Mouse (Mus musculus) E14TG2a.4 (cell line): ENCODE data around the gene Apool.

ENCODE experiments used
- H3K27me3 ChIP-seq: 2 replicates; pipeline ENCODE4 v1.6.1; 2014; ENCODE audit warnings: low read length, control low read depth; ENCODE audit not compliant: insufficient read depth
- H3K36me3 ChIP-seq: 2 replicates; pipeline ENCODE4 v1.6.1; 2014; ENCODE audit warnings: low read length, control low read depth; ENCODE audit not compliant: insufficient read depth
- H3K4me1 ChIP-seq: replicated peaks from 2 replicates; pipeline ENCODE4 v1.6.1; 2014; ENCODE audit warnings: low read depth, low read length, control low read depth
- H3K4me3 ChIP-seq: replicated peaks from 2 replicates; pipeline ENCODE4 v1.5.1; 2014; ENCODE audit warnings: mild to moderate bottlenecking, low read length
- H3K9me3 ChIP-seq: 2 replicates; pipeline ENCODE4 v1.6.1; 2014; ENCODE audit warnings: low read length, control low read depth
- CTCF ChIP-seq: conservative IDR thresholded peaks from 2 replicates; pipeline ENCODE4 v1.5.1; 2014; ENCODE audit warnings: low read length
- NANOG ChIP-seq: IDR thresholded peaks from 2 replicates; pipeline ENCODE4 v1.6.1; 2014; ENCODE audit warnings: borderline replicate concordance, low read length, mixed read lengths
- POU5F1 ChIP-seq: IDR thresholded peaks from 2 replicates; pipeline ENCODE4 v1.6.1; 2014; ENCODE audit warnings: low read length, borderline replicate concordance

Gene Apool

GRCm38 (mm10) chrX:112310804-112311530 lies at the start of gene Apool:
Gene Apool (plus strand): TSS chrX:112311334.
- Histone ChIP-seq H3K9me3 (no peaks in the 10 kb centered on the region), H3K4me3 (peak within 1 kb of the TSS; percentile 80), H3K36me3 (no peaks in the 10 kb centered on the region), H3K4me1 (0 out of 2 replicates have a peak, but pooled peaks cover 2% of the 10 kb centered on the region), H3K27me3 (no peaks in the 10 kb centered on the region)
- TF ChIP-seq NANOG (no peak), POU5F1 (no peak), CTCF (no peak)

GRCm38 (mm10) chrX:112273550-112273949 lies 37.6 kb upstream of the Apool start:
- Histone ChIP-seq H3K36me3 (no peaks in the 10 kb centered on the region), H3K9me3 (peaks cover 6% of the 10 kb centered on the region; the same call in 1 of the 2 replicates), H3K4me1 (no peaks in the 10 kb centered on the region), H3K27me3 (no peaks in the 10 kb centered on the region), H3K4me3 (no peak overlapping the region)
- no peak for TF ChIP-seq POU5F1
- no peak for TF ChIP-seq NANOG
- no peak for TF ChIP-seq CTCF

- Histone ChIP-seq H3K36me3 (no peaks in the 10 kb centered on the region), H3K4me1 (0 out of 2 replicates have a peak, but pooled peaks cover 2% of the 10 kb centered on the region), H3K4me3 (peak overlapping the region; percentile 80), H3K9me3 (no peaks in the 10 kb centered on the region), H3K27me3 (no peaks in the 10 kb centered on the region)
- TF ChIP-seq CTCF, result no peak
- no peak for TF ChIP-seq POU5F1
- no peak for TF ChIP-seq NANOG
Observed at GRCm38 (mm10) chrX:112311531-112311887, 375 bp downstream of the Apool start.

- Histone ChIP-seq H3K9me3 (no peaks in the 10 kb centered on the region), H3K4me1 (0 out of 2 replicates have a peak, but pooled peaks cover 2% of the 10 kb centered on the region), H3K4me3 (peak overlapping the region; percentile 80), H3K36me3 (no peaks in the 10 kb centered on the region), H3K27me3 (no peaks in the 10 kb centered on the region)
- TF ChIP-seq POU5F1 (no peak), NANOG (no peak), CTCF (no peak)
Observed at GRCm38 (mm10) chrX:112312094-112312493, 960 bp downstream of the Apool start.

- Histone ChIP-seq H3K27me3 (no peaks in the 10 kb centered on the region), H3K36me3 (no peaks in the 10 kb centered on the region), H3K4me3 (no peak overlapping the region), H3K4me1 (no peaks in the 10 kb centered on the region), H3K9me3 (no peaks in the 10 kb centered on the region)
- TF ChIP-seq NANOG (no peak), POU5F1 (no peak), CTCF (no peak)
Observed at GRCm38 (mm10) chrX:112320273-112320672, 9.1 kb downstream of the Apool start.

GRCm38 (mm10) chrX:112339486-112339885 lies 28.4 kb downstream of the Apool start:
- Histone ChIP-seq H3K27me3 (no peaks in the 10 kb centered on the region), H3K36me3 (no peaks in the 10 kb centered on the region), H3K4me3 (no peak overlapping the region), H3K9me3 (no peaks in the 10 kb centered on the region), H3K4me1 (no peaks in the 10 kb centered on the region)
- TF ChIP-seq CTCF (no peak), POU5F1 (no peak)

GRCm38 (mm10) chrX:112347467-112348394 lies 36.6 kb downstream of the Apool start:
- no peaks in the 10 kb centered on the region for H3K9me3 ChIP-seq
- no peaks in the 10 kb centered on the region for H3K4me1 ChIP-seq
- H3K36me3 ChIP-seq, result no peaks in the 10 kb centered on the region
- H3K4me3 ChIP-seq, result no peak overlapping the region
- no peaks in the 10 kb centered on the region for H3K27me3 ChIP-seq
- no peak for TF ChIP-seq CTCF
- no peak for TF ChIP-seq NANOG
- no peak for TF ChIP-seq POU5F1

GRCm38 (mm10) chrX:112348395-112348791 lies 37.3 kb downstream of the Apool start:
- TF ChIP-seq POU5F1, result no peak
- peak; percentile 30; the same call in 1 of the 2 replicates for TF ChIP-seq CTCF
- no peak for TF ChIP-seq NANOG
- H3K36me3 ChIP-seq, result no peaks in the 10 kb centered on the region
- no peaks in the 10 kb centered on the region for H3K27me3 ChIP-seq
- no peaks in the 10 kb centered on the region for H3K9me3 ChIP-seq
- no peak overlapping the region for H3K4me3 ChIP-seq
- H3K4me1 ChIP-seq, result no peaks in the 10 kb centered on the region
